Mouse (Mus musculus): ENCODE results near the gene Rhno1. TPM values are rescaled to one million over a fixed set of nuclear protein-coding genes. Genes with fewer than 3 reads are reported as not detected.
A peak's percentile ranks its signal among the peaks of the same experiment; 100 is the strongest.

Gene Rhno1
- polyA plus RNA-seq (2015; fragmentation: Nextera tagmentation; extraction: Ambion mirVana): 67.4 and 82.0 TPM in 2 replicates

- ATAC-seq: peak; percentile 93
- Histone ChIP-seq H3K9me3 (ENCODE audit: control insufficient read depth, low read length) (no peaks in the 10 kb centered on the region), H3K4me1 (ENCODE audit: control insufficient read depth, insufficient read depth, low read depth, low read length) (peaks cover 17% of the 10 kb centered on the region), H3K4me2 (ENCODE audit: low read length) (peak within 1 kb of the TSS; percentile 100), H3K9ac (ENCODE audit: low read depth, low read length) (peak within 1 kb of the TSS; percentile 77), H3K27me3 (replicated peaks; ENCODE audit: control insufficient read depth, insufficient read depth, low read length) (no peaks in the 10 kb centered on the region), H3K4me3 (ENCODE audit: low read length) (peak within 1 kb of the TSS; percentile 83), H3K27ac (ENCODE audit: low read depth, low read length) (peak within 1 kb of the TSS; percentile 89), H3K36me3 (ENCODE audit: control insufficient read depth, insufficient read depth, low read length) (peaks cover 7% of the 10 kb centered on the region; the same call in 1 of the 2 replicates)
- under 1% methylated on average over 40 of the region's 76 CpGs for WGBS
These were observed at the start of gene Rhno1, which contains the start of gene Foxm1 for GRCm38 (mm10) chr6:128362381-128363006. TSS of gene Rhno1 (minus strand) at chr6:128362911. TSS of gene Foxm1 (plus strand) at chr6:128362967.

- Histone ChIP-seq H3K4me2 (ENCODE audit: low read length) (no peak overlapping the region), H3K27ac (ENCODE audit: low read depth, low read length) (no peak overlapping the region), H3K9me3 (ENCODE audit: control insufficient read depth, low read length) (no peaks in the 10 kb centered on the region), H3K4me1 (ENCODE audit: control insufficient read depth, insufficient read depth, low read depth, low read length) (no peaks in the 10 kb centered on the region), H3K4me3 (ENCODE audit: low read length) (no peak overlapping the region), H3K36me3 (ENCODE audit: control insufficient read depth, insufficient read depth, low read length) (peaks cover 31% of the 10 kb centered on the region), H3K27me3 (replicated peaks; ENCODE audit: control insufficient read depth, insufficient read depth, low read length) (no peaks in the 10 kb centered on the region), H3K9ac (ENCODE audit: low read depth, low read length) (no peak overlapping the region)
- WGBS: 13% methylated on average over 3 of the region's 3 CpGs
- ATAC-seq: peak; percentile 40
These were observed 48.4 kb upstream of the Rhno1 start for GRCm38 (mm10) chr6:128411115-128411514.

- Histone ChIP-seq H3K9ac (ENCODE audit: low read depth, low read length) (no peak overlapping the region), H3K27me3 (replicated peaks; ENCODE audit: control insufficient read depth, insufficient read depth, low read length) (no peaks in the 10 kb centered on the region), H3K9me3 (ENCODE audit: control insufficient read depth, low read length) (no peaks in the 10 kb centered on the region), H3K27ac (ENCODE audit: low read depth, low read length) (no peak overlapping the region), H3K4me1 (ENCODE audit: control insufficient read depth, insufficient read depth, low read depth, low read length) (no peaks in the 10 kb centered on the region), H3K4me2 (ENCODE audit: low read length) (no peak overlapping the region), H3K36me3 (ENCODE audit: control insufficient read depth, insufficient read depth, low read length) (peaks cover 34% of the 10 kb centered on the region), H3K4me3 (ENCODE audit: low read length) (no peak overlapping the region)
- WGBS: 96% methylated on average over 13 of the region's 13 CpGs
- no peak for ATAC-seq
These were observed 47.6 kb upstream of the Rhno1 start for GRCm38 (mm10) chr6:128410305-128410704.

- ATAC-seq: no peak
- H3K27me3 ChIP-seq (replicated peaks; ENCODE audit: control insufficient read depth, insufficient read depth, low read length): no peaks in the 10 kb centered on the region
- H3K9me3 ChIP-seq (ENCODE audit: control insufficient read depth, low read length): no peaks in the 10 kb centered on the region
- no peaks in the 10 kb centered on the region for H3K4me1 ChIP-seq (ENCODE audit: control insufficient read depth, insufficient read depth, low read depth, low read length)
- H3K4me3 ChIP-seq (ENCODE audit: low read length): no peak overlapping the region
- no peak overlapping the region for H3K4me2 ChIP-seq (ENCODE audit: low read length)
- H3K9ac ChIP-seq (ENCODE audit: low read depth, low read length): no peak overlapping the region
- no peak overlapping the region for H3K27ac ChIP-seq (ENCODE audit: low read depth, low read length)
- H3K36me3 ChIP-seq (ENCODE audit: control insufficient read depth, insufficient read depth, low read length): peaks cover 34% of the 10 kb centered on the region
- 83% methylated on average over 7 of the region's 7 CpGs for WGBS
These were observed 45.9 kb upstream of the Rhno1 start for GRCm38 (mm10) chr6:128408544-128409125.

- 53% methylated on average over 5 of the region's 5 CpGs for WGBS
These were observed 42.0 kb upstream of the Rhno1 start for GRCm38 (mm10) chr6:128404708-128405107.

GRCm38 (mm10) chr6:128399421-128400185 is 36.9 kb upstream of the Rhno1 start:
- peak; percentile 88 for ATAC-seq
- Histone ChIP-seq H3K36me3 (ENCODE audit: control insufficient read depth, insufficient read depth, low read length) (no peaks in the 10 kb centered on the region), H3K9me3 (ENCODE audit: control insufficient read depth, low read length) (no peaks in the 10 kb centered on the region), H3K27me3 (replicated peaks; ENCODE audit: control insufficient read depth, insufficient read depth, low read length) (no peaks in the 10 kb centered on the region), H3K27ac (ENCODE audit: low read depth, low read length) (peak overlapping the region; percentile 71), H3K9ac (ENCODE audit: low read depth, low read length) (peak overlapping the region; percentile 61), H3K4me2 (ENCODE audit: low read length) (peak overlapping the region; percentile 68), H3K4me1 (ENCODE audit: control insufficient read depth, insufficient read depth, low read depth, low read length) (peaks cover 12% of the 10 kb centered on the region), H3K4me3 (ENCODE audit: low read length) (peak overlapping the region; percentile 40)
- WGBS: 12% methylated on average over 13 of the region's 21 CpGs

More at GRCm38 (mm10) chr6:128404708-128405107, 42.0 kb upstream of the Rhno1 start:
- Histone ChIP-seq H3K36me3 (ENCODE audit: control insufficient read depth, insufficient read depth, low read length) (peaks cover 16% of the 10 kb centered on the region), H3K4me3 (ENCODE audit: low read length) (no peak overlapping the region), H3K4me2 (ENCODE audit: low read length) (no peak overlapping the region), H3K9me3 (ENCODE audit: control insufficient read depth, low read length) (no peaks in the 10 kb centered on the region), H3K9ac (ENCODE audit: low read depth, low read length) (no peak overlapping the region), H3K4me1 (ENCODE audit: control insufficient read depth, insufficient read depth, low read depth, low read length) (peaks cover 12% of the 10 kb centered on the region), H3K27me3 (replicated peaks; ENCODE audit: control insufficient read depth, insufficient read depth, low read length) (no peaks in the 10 kb centered on the region), H3K27ac (ENCODE audit: low read depth, low read length) (no peak overlapping the region)
- no peak for ATAC-seq

GRCm38 (mm10) chr6:128398996-128399395 is 36.3 kb upstream of the Rhno1 start, which contains the start of gene Nrip2:
TSS of gene Nrip2 (plus strand) at chr6:128399296.
- peak within 1 kb of the TSS; percentile 71 for H3K27ac ChIP-seq (ENCODE audit: low read depth, low read length)
- peak within 1 kb of the TSS; percentile 68 for H3K4me2 ChIP-seq (ENCODE audit: low read length)
- no peaks in the 10 kb centered on the region for H3K36me3 ChIP-seq (ENCODE audit: control insufficient read depth, insufficient read depth, low read length)
- H3K27me3 ChIP-seq (replicated peaks; ENCODE audit: control insufficient read depth, insufficient read depth, low read length): no peaks in the 10 kb centered on the region
- no peaks in the 10 kb centered on the region for H3K9me3 ChIP-seq (ENCODE audit: control insufficient read depth, low read length)
- peak within 1 kb of the TSS; percentile 61 for H3K9ac ChIP-seq (ENCODE audit: low read depth, low read length)
- ATAC-seq: no peak; the same call in 1 of the 2 replicates
- WGBS: 76% methylated on average over 3 of the region's 3 CpGs
- H3K4me1 ChIP-seq (ENCODE audit: control insufficient read depth, insufficient read depth, low read depth, low read length): peaks cover 12% of the 10 kb centered on the region
- H3K4me3 ChIP-seq (ENCODE audit: low read length): peak within 1 kb of the TSS; percentile 40

- ATAC-seq: no peak
- WGBS: 80% methylated on average over 7 of the region's 7 CpGs
- no peak overlapping the region for H3K27ac ChIP-seq (ENCODE audit: low read depth, low read length)
- H3K4me1 ChIP-seq (ENCODE audit: control insufficient read depth, insufficient read depth, low read depth, low read length): peaks cover 12% of the 10 kb centered on the region
- H3K9me3 ChIP-seq (ENCODE audit: control insufficient read depth, low read length): no peaks in the 10 kb centered on the region
- no peaks in the 10 kb centered on the region for H3K27me3 ChIP-seq (replicated peaks; ENCODE audit: control insufficient read depth, insufficient read depth, low read length)
- H3K4me3 ChIP-seq (ENCODE audit: low read length): no peak overlapping the region
- no peak overlapping the region for H3K4me2 ChIP-seq (ENCODE audit: low read length)
- H3K9ac ChIP-seq (ENCODE audit: low read depth, low read length): no peak overlapping the region
- no peaks in the 10 kb centered on the region for H3K36me3 ChIP-seq (ENCODE audit: control insufficient read depth, insufficient read depth, low read length)
These were observed 35.0 kb upstream of the Rhno1 start for GRCm38 (mm10) chr6:128397574-128398261.

Data from hindbrain, embryonic 16.5 days (tissue).